16 mouse cellular contexts compared by ENCODE assay signal in the genomic region with DNA sequence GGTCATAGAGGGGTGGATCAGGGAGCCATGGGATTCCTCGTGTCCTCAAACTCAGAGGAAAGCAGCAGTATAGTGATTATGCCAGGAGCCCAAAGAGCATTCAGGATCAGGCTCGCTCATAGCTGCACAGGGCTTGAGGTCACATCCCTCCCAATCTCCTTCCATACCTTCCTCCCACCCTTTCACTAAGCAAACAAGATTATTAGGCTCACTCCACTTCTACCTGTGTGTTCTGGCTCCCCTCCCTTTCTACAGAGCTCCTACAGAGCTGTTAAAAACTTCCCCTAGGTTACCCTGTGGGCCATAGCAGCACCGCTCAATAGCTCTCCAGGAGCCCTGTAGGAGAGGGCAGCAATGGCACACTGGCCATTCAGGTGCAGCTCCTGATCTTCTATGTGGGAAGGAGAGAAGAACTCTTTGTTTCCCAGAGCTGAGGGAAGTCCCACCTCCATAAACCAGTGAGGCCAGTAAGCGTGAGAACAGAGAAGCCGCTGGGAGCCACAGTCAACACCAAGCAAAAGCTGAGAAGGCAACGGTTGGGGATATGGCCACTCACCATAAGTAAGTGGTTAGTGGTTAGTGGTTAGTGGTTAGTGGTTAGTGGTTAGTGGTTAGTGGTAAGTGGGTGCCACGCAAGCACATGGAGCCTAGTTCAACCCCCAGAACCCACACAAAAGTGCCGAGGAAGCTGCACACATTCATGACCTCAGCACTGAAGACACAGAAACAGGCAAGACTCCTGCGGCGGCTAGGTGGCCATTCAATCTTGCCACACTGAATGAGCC.
DNase-seq lines count a peak whose midpoint lies in the region; ATAC-seq lines count a peak whose summit lies in the region.
"Had no signal": no experiment of that assay in that cellular context is flagged by ENCODE, and none has a peak within 500 bp of the region (broad histone marks: within the 10 kb centered on the region; RNA-seq: fewer than 3 reads in every experiment).

No protein-coding gene starts in this region.

- H3K4me1 ChIP-seq in lung, embryonic 15.5 days: no peaks in the 10 kb centered on the region
- peaks cover 12% of the 10 kb centered on the region for H3K4me1 ChIP-seq in intestine, embryonic 16.5 days (ENCODE audit: control insufficient read depth, insufficient read depth, low read length)
- 0 out of 2 replicates have a peak, but pooled peaks cover 4% of the 10 kb centered on the region for H3K4me1 ChIP-seq in stomach, embryonic 16.5 days (ENCODE audit: control insufficient read depth, insufficient read depth, low read length)
- H3K4me1 ChIP-seq: forebrain, embryonic 13.5 days; heart, embryonic 15.5 days; limb, embryonic 12.5 days; midbrain, embryonic 12.5 days had no signal

- H3K36me3 ChIP-seq in lung, embryonic 15.5 days: no peaks in the 10 kb centered on the region
- no peaks in the 10 kb centered on the region for H3K36me3 ChIP-seq in intestine, embryonic 16.5 days (ENCODE audit: control insufficient read depth, insufficient read depth, low read length)
- H3K36me3 ChIP-seq in stomach, embryonic 16.5 days (ENCODE audit: control insufficient read depth, insufficient read depth, low read length): no peaks in the 10 kb centered on the region; the same call in 1 of the 2 replicates
- H3K36me3 ChIP-seq: heart, embryonic 15.5 days; limb, embryonic 12.5 days; midbrain, embryonic 12.5 days had no signal

- DNase-seq in lung, postnatal 10 days: no peak
- peak; percentile 32 for DNase-seq in R1 (ENCODE audit: low read depth, low spot score)
- DNase-seq in ovary, adult 18-20 months (ENCODE audit: low spot score): no peak
- DNase-seq in heart, adult 18-20 months: no peak
- DNase-seq: adrenal gland, adult 2 months; cerebellum, adult 18-20 months; right cerebral cortex, adult 18-20 months had no signal

- no peaks in the 10 kb centered on the region for H3K9me3 ChIP-seq in lung, embryonic 15.5 days
- no peaks in the 10 kb centered on the region for H3K9me3 ChIP-seq in intestine, embryonic 16.5 days (ENCODE audit: control insufficient read depth, low read length)
- H3K9me3 ChIP-seq in stomach, embryonic 16.5 days (replicated peaks; ENCODE audit: control insufficient read depth, low read length): no peaks in the 10 kb centered on the region
- H3K9me3 ChIP-seq: forebrain, embryonic 13.5 days; heart, embryonic 15.5 days; limb, embryonic 12.5 days; midbrain, embryonic 12.5 days had no signal

- no peak overlapping the region for H3K27ac ChIP-seq in lung, embryonic 15.5 days
- peak overlapping the region; percentile 25 for H3K27ac ChIP-seq in intestine, embryonic 16.5 days (ENCODE audit: low read length)
- peak overlapping the region; percentile 62; the same call in 1 of the 2 replicates for H3K27ac ChIP-seq in stomach, embryonic 16.5 days (ENCODE audit: low read length)
- H3K27ac ChIP-seq: forebrain, embryonic 13.5 days; heart, embryonic 15.5 days; hindbrain, embryonic 14.5 days; limb, embryonic 12.5 days; midbrain, embryonic 12.5 days had no signal

- H3K9ac ChIP-seq in lung, embryonic 15.5 days: no peak overlapping the region
- no peak overlapping the region for H3K9ac ChIP-seq in intestine, embryonic 16.5 days (ENCODE audit: low read depth, low read length)
- H3K9ac ChIP-seq in stomach, embryonic 16.5 days (ENCODE audit: low read length): no peak overlapping the region
- H3K9ac ChIP-seq: forebrain, embryonic 13.5 days; heart, embryonic 15.5 days; hindbrain, embryonic 14.5 days; limb, embryonic 12.5 days; midbrain, embryonic 12.5 days had no signal

- 73% methylated on average over 10 of the region's 10 CpGs for WGBS in lung, embryonic 15.5 days
- 71% methylated on average over 10 of the region's 10 CpGs for WGBS in intestine, embryonic 16.5 days
- 72% methylated on average over 10 of the region's 10 CpGs for WGBS in stomach, embryonic 16.5 days

- H3K27me3 ChIP-seq in lung, embryonic 15.5 days: no peaks in the 10 kb centered on the region
- H3K27me3 ChIP-seq in intestine, embryonic 16.5 days (replicated peaks; ENCODE audit: control insufficient read depth, insufficient read depth, low read length): no peaks in the 10 kb centered on the region
- H3K27me3 ChIP-seq in stomach, embryonic 16.5 days (ENCODE audit: control insufficient read depth, insufficient read depth, low read length): no peaks in the 10 kb centered on the region
- H3K27me3 ChIP-seq: forebrain, embryonic 13.5 days; heart, embryonic 15.5 days; limb, embryonic 12.5 days; midbrain, embryonic 12.5 days had no signal

- ATAC-seq in lung, embryonic 15.5 days (ENCODE audit: borderline replicate concordance, extremely low read depth, low FRiP score, low TSS enrichment): peak; percentile 77
- peak; percentile 43 for ATAC-seq in intestine, embryonic 16.5 days
- ATAC-seq in stomach, embryonic 16.5 days (ENCODE audit: insufficient read depth, low FRiP score): peak; percentile 75; the same call in 1 of the 2 replicates
- ATAC-seq: forebrain, embryonic 13.5 days had no signal

- H3K4me2 ChIP-seq in lung, embryonic 15.5 days: no peak overlapping the region
- no peak overlapping the region for H3K4me2 ChIP-seq in intestine, embryonic 16.5 days (ENCODE audit: low read depth, low read length)
- H3K4me2 ChIP-seq in stomach, embryonic 16.5 days (ENCODE audit: low read depth, low read length): no peak overlapping the region
- H3K4me2 ChIP-seq: forebrain, embryonic 13.5 days; heart, embryonic 15.5 days; hindbrain, embryonic 14.5 days; limb, embryonic 12.5 days; midbrain, embryonic 12.5 days had no signal

- H3K4me3 ChIP-seq in lung, embryonic 15.5 days: no peak overlapping the region
- no peak overlapping the region for H3K4me3 ChIP-seq in intestine, embryonic 16.5 days (ENCODE audit: low read length)
- no peak overlapping the region for H3K4me3 ChIP-seq in stomach, embryonic 16.5 days (replicated peaks; ENCODE audit: low read length)
- H3K4me3 ChIP-seq: forebrain, embryonic 13.5 days; heart, embryonic 15.5 days; layer of hippocampus, adult 2 months; limb, embryonic 12.5 days; midbrain, embryonic 12.5 days had no signal
